Mouse (Mus musculus) erythroid progenitor cell, adult 5-6 weeks (primary cell): ENCODE results near the gene Nav3. TPM values are rescaled to one million over a fixed set of nuclear protein-coding genes. Genes with fewer than 3 reads are reported as not detected.

ENCODE experiments used
- ATAC-seq: replicated peaks from 2 replicates; pipeline ENCODE4 v1.8.0; 2016; ENCODE audit warnings: moderate number of reproducible peaks, mild to moderate bottlenecking, moderate TSS enrichment, inconsistent platforms; ENCODE audit not compliant: poor library complexity, low FRiP score, severe bottlenecking
- total RNA-seq, 2 experiments: library from RNA; stranded (forward) in 1 of 2; stranded (reverse) in 1 of 2; fragments of 150-400 nt in 1 of 2; fragments of 186-747, 209-891 nt in 1 of 2; gene quantifications; 2 replicates each; pipeline versions ENCODE4 v1.2.3 to v1.2.4; 2015 to 2017; ENCODE audit warnings: low replicate concordance in 2 of 2

Nav3 gene
- total RNA-seq, 2 experiments from 2014 or later: not detected

DNA sequence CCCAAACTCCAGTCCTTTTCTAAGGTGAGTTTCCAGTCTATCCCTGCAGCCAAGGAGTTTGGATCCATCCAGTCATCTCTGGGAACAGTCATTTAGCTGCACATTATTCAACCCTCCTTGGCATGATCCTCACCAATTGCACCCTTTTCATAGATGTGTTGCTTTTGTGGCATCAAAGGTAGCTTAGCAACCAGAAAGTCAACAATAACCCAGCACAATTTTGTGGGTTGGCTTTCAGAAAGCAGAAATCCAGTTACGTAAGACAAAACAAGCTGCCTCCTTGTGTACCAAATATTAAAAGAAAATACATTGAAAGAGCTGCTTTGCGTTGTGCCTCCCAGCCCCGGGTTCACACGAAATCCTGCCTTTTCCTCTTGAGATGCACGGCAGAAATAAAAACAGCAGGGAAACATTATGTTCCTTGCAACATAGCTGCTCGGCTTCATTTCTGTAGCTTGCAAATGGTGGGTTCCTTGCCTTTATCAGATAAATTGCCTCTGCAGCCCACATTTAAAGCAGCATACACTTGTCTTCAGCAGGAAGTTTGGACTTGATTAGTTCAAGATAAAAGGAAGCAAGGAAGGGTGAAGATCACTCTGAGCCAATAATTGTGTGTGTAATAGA is 222.6 kb downstream of the Nav3 start:
- no peak for ATAC-seq

DNA sequence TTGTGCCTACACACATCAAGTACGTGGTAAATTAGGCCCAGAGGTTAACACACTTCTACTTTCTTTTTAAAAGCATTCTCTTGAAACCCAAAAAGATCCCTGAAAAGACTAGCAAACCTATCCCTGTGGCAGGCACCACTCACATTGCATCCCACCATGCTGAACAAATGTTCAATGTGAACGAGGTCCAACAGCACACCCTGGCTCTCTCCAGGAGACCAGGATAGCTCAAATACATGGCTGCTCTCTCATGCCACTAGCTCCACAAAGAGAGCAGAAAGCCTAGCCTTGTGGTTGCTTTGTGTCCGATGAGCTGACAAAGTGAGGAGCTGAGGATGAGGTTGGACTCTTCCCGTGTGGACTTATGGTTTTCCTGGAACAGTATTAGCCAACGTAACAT is 249.6 kb downstream of the Nav3 start:
- ATAC-seq: no peak

DNA sequence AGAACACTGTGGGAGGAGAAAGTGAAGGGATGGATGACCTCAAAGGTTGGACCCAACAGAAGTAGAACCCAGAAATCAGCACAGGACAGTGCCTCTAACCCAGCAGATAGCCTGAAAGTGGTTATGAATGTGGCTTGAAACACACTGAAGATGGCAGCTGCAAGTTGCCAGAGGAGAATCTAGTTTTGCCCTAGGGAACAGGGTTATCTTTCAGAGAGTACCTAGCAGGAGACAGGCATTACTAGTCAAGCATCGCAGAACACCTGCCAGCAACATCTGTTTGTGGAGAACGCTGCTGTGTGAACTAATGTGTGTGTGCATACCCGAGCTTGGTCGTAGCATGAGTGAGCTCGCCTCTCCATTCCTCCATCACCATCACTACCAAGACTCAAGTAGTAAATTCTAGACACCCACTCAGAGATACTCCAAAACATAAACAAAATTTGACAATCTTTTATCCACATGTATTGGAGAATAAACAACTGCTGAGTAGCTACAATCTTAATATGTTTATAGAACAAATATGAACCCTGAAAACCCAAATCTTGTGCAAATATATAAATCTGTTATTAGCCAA is 251.8 kb downstream of the Nav3 start:
- ATAC-seq: no peak

DNA sequence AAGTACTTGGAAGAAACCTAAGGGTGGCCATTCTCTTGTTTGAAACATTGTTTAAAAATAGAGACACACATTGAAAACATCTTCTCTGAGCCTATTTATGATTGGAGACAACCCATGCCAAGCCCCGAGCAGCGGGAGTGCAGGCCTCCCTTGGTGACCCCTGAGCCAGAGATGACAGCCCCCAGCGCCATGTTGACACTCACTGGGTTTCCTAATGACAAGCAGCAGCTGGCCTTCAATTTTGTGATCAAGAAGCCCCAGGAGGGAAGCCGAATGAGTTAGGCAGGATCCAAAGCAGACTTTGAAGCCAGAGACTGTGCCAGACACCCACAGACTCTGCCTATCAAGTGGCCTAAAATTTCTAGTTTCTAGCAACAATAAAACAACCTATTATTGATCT is 263.1 kb downstream of the Nav3 start:
- ATAC-seq: no peak

DNA sequence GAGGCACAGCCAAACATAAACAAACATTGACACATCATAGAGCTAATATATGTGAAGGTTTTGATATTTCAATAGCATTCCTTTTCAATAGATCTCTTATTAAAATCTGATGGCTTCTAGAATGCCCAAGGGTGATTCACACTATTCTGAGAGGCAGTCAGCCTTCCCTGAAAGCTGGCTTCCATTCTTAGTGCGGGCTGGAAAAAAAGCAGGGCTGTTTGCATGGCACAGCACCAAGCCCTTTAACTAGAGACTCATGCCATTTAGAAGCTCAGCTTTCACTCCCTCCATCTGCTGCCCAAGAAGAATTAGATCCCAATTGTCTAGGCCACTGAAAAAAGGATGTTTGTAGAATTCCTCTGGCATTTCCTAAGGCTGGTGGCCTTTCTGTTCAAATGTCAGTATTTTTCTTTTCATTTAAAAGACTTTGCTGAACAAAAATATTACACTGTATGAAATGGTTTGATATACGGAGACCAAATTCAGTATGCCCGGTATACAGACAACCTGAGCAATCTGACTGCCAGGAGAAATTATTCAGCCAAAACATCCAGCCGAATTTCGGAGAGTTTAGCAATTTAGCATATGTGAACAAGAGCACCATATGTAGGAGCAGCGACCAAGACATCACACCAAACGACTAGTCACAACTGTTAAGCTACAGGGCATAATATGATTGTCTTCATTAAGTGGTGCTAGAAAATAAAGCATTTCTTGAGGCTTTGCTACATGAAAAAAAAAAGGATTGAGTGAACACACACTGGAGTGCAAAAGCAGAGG is 263.8 kb downstream of the Nav3 start:
- ATAC-seq: no peak

DNA sequence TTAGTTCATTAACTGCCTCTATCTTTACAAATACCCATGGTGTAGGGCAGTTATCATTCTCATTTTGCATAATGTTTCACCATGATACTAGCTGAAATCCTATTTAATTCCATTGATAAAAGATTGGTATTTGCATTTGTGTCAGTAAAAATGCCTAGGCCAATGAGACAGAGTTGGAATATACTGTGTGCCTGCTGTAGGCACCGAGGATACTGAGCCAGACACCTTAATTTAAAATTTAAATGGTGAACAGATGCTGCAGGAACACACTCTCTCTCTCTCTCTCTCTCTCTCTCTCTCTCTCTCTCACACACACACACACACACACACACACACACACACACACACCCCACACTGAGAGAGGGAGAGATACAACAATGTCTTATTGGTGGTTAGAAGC is 269.8 kb downstream of the Nav3 start:
- no peak for ATAC-seq

DNA sequence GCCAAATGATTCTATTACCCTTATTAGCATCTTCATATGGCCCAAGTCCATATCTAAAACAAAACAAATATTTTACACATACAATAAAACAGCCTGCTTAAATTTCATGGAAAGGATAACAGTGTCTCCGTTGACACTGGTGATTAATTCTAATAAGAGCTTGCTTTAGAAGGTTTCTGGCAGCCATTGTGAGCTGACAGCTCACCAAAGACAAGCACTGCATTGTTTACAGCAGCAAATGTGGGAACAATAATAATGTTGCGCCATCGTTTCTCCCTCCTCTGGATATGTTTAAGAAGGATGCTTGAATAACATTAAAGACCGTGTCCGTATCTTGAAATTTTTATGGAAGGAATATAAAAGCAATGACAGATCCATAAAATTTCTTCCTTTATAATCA is 280.1 kb downstream of the Nav3 start:
- no peak for ATAC-seq

DNA sequence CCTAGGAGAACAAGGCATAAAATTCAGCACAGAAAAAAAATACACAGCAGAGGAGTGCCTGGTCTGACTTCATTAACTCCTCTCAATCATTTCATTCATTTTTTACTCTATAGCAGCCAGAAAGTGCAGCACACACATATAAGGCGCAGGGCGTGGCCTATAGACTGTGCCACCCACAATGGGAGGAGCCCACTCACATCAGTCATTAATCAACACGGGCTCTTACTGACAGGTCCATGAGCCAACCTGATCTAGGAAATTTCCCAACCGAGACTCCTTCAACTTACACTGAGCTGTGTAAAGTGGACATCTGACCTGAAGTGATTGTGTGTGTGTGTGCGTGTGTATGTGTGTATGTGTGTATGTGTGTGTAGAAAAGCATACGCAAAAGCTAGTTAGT is 286.6 kb downstream of the Nav3 start:
- ATAC-seq: no peak

DNA sequence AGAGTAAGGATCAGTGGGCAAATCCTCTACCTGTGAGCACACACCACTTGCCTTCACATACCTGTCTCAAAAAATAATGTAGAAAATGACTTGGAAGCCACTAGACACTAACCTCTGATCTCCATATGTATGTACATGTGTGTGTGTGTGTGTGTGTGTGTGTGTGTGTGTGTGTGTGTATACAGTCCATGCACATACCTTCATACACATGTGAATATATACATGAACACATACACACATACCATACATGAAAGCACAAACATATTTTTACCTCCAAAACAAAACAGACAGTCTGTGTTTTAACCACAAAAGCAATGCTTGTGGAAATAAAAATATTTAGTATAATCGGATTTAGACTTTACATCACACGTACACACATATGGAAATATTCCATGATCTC is 287.1 kb downstream of the Nav3 start:
- no peak for ATAC-seq

DNA sequence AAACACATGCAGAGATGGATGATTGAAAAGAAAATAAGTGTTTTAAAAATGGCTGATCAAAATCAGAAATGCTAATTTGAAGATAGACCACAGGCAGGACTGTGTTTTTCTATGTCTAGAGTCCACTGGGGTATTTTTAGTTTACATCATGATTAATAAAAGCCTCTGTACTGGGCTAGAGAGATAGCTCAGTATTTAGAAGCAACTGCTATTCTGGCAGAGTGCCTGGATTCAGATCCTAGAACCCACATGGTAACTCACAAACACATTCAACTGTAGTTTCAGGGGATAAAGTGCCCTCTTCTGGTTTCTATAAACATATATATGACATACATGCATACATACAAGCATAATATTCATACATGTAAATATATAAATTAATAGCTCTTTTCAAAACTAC is 293.4 kb downstream of the Nav3 start:
- ATAC-seq: no peak

DNA sequence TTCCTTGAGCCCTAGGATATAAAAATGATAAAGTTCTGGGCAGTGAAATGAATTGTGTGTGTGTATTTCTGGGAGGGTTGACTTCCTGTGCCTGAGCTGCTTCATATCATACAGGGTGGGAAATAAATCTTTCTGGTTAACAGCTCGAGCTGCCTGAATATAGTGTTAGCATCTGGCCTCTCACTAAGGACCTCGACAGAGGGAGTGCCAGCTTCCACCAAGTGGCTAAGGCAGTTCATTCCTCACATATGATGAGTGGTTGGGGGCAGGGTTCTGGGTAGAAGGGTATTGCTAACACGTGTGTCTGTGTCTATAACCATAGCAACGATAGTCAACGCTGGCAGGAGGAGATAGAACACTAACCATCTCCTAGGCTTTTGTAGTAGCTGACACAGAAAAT is 295.1 kb downstream of the Nav3 start:
- ATAC-seq: no peak

DNA sequence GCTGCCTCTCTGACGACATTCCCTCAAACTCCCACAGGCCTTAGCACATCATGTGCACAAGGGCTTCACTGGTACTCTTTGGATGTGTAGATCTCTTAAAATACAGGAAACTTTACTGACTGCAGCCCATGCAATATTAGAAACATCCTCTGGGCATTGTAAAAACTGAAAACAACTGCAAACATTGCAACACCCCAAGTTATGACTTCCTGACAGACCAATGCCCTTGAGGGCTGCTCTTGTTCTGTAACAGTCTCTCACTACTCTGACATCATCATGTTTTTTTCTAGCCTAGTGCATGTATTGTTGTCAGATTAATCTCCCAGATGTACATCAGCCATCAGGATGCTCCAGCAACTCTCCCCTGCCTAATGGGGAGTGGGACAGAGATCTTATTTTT is 296.5 kb downstream of the Nav3 start:
- no peak for ATAC-seq

DNA sequence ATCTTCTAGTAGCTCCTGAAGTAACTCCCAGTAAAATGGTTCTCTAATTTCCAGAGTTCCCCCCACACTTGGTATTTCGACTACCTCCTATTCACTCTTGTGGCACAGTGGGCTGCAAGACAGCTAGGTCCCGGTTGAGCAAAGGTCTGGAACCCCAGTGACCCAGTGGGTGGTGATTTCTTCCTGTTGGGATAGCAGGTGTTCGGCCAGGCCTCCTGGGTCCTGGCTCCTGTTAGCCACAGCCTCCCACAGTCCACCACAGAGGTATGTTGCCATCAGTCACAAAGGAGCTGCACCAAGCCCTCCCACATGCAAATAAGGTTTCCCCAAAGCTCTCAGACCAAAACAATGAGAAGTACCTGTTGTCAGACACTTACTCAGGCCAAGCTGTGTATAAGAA is 297.9 kb downstream of the Nav3 start:
- no peak for ATAC-seq

DNA sequence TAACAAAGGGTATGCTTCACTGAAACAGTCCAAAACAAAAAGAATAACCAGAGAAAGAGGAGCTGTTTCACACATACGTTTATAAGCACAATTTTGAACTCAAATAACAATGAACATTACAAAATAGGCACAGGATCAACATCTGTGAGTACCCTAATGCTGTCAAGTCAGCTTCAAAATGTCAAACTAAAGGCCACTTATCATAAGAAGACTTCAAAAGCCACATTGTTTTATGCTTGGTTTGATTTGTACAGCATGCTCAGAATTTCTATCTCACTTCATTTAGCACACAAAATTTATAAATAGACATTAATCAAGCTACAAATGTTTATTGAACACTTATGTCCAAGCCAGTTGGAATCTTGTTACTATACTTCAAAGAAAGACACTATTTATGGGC is 299.6 kb downstream of the Nav3 start:
- no peak for ATAC-seq

DNA sequence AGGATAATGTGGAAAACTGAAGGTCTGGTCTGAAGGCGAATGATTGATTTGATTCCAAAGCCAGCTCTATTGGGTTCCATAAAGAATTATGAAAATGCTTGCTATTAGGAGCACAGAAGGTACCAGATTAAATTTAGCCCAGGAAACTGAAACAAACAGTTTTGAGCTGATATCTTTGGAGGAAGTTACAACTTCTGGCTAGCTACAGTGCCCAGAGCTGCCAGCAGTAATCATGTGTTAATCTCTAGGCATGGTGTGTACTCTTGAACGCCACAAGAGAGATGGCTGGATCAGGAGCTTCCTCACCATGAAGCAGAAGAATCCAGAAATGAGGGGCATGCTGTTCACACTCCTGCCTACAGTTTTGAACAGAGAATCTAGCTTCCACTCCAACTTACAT is 300.5 kb downstream of the Nav3 start:
- ATAC-seq: no peak

DNA sequence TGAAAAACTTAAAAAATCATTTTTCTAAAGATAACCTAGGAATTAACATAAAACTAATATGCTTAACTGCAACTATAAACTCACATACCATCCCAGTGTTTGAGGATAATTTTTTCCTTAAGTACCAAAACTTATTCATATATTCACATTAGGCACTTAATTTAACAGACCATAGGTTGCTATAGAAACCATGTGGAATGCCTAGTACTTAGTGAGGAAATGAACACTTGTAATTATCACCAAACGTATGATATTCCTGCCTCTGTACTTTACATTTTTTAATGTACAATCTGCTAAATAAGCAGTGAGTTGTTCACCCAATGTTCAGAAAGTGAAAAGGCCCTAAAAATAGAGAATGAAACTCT is 301.1 kb downstream of the Nav3 start:
- ATAC-seq: no peak

DNA sequence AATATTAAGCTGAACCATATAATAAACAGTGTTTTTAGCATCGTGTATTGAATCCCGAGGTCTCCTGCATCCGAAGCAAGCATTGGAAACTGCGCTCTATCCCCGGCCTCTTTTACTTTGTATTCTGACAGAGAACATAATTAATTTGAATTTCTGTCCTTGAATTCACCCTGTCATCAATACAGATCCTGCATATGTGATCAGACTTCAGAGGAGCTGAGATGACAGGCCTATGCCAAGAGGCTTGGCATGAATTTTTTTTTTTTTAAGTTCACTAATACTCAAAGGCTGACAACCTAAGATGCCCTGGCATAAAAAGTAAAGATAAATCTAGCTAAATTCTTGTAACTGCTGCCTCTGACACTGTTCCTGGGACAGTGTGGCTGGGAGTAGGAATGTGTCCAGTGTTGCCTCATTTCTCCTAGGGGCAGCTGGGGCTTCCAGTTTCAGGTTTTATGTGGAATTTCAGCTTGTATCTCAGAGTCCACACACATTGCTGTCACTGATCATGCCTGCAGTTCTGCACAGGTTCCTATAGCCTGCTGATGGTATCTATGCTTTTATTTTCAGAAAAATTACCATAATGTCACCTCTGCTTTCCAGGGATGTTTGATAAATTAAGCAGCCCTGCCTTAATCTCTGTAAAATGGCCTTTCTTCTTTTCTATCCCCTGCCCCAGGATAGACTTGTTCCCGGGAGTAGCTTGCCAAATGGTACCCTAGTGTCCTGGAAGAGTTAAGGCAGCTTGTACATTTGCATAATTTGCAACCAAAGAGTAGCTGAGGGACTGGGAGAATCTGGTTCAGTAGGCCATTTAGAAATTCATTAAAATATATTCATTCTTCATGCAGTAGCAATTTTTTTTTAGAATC is 301.8 kb downstream of the Nav3 start:
- ATAC-seq: no peak

DNA sequence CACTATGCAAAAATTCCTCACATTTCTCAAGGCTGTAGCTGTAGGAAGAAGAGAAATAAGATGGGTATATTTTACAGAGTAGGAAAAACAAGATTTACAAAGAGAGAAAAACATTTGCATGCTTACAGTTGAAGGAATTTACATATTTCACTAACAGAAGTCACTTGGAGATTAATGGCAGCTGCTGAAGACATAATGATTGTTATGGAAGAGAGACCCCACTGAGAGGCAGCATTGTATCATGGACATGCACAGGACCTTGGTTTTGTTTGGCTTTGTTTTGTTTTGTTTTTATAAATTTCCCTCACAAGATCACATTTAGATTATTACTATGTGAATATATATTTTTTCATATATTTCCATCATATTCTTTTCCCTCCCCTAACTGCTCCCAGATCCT is 335.4 kb downstream of the Nav3 start:
- ATAC-seq: no peak

DNA sequence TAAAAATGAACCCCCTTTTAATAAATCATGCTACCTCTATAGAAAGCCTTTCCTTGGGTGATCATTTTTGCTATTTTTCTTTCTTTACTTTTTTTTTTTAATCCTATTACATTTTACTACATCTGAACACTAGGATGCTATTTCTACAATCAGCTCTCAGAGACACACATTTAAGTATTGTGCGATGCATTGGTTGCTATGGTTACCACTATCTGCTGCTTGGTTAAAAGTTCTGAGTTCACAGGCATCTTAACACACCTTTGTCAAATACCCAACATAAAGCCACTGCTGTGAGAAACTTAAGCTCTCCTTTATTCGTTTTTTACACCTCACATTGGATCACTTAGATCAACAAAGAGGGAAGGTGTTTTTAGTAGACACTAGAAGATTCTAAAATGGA is 338.7 kb downstream of the Nav3 start:
- no peak for ATAC-seq

DNA sequence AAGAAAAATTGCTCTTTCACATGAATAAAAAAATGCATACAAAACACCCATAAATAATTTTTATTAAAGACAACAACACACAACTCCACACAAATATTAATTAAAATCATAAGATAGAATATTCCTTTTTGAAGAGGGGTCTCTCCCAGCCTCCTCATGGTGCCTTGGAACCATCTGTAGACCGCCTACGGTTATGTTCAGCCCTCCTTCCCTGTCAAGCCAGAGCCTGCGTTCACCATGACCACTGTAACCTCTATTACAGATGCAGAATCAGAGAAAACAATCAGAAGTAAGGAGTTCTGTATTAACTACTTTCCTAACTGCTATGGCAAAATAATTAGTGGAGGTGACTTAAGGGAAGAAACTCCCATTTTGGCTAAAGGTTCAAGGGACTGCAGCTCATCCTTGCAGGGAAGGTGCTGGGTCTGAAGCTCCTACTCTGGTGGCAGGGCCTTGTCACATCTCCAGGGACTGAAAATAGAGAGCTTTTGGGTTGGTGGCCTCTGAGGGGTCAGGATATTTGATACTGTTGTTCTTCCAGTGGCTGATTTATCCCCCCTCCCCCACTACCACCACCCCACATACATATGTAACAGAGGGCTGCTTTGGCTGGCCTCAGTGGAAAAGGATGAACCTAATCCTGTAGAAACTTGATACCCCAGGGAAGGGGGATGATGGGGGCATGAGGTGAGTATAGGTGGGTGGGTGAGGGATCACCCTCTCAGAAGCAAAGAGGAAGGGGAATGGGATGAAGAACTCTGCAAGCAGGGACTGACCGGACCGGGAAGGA is 343.1 kb downstream of the Nav3 start:
- no peak for ATAC-seq
